Mouse (Mus musculus): ENCODE results near the gene Scd1.

DNA sequence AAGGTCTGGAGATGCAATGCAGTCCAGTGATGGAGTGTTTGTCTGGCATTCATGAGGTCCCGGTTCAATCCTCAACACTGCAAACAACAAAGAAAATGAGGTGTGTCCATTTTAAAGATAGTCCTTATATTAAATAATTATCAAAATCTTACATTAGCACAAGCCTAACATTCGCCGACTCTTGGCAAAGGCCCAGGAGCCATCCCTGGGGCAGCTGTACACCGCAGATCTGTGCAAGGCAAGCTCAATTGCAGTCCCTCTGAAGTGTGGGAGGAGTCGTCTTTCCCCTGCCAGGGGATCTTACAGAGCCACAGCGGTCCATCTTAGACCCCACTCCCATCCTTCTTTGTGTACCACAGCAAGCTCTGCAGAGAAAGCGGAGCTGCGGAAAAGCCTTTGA lies 49.0 kb downstream of the Scd1 start:
- TF ChIP-seq POLR2A (IDR thresholded peaks at IDR 0.05; ENCODE audit: low read depth, low read length) (no peak), CTCF (conservative IDR thresholded peaks at IDR 0.05 in 1 of 2, IDR thresholded peaks at IDR 0.05 in 1 of 2; ENCODE audit: low read depth in 2 of 2, low read length in 2 of 2) (no peak), ETS1 (conservative IDR thresholded peaks at IDR 0.05; ENCODE audit: low read depth, low read length) (no peak)
